Mouse (Mus musculus) lung, postnatal 0 days (tissue): ENCODE measurements around the gene Kyat1. TPM values are rescaled to one million over a fixed set of nuclear protein-coding genes. Genes with fewer than 3 reads are reported as not detected.

ENCODE experiments used
- ATAC-seq: fragments of 200-750 bp; cut with Nextera tagmentation; 2 replicates; pipeline ENCODE4 v1.8.0; 2017; ENCODE audit warnings: moderate library complexity
- DNase-seq: peaks from one replicate; pipeline ENCODE4 v3.0.0-alpha.2; 2016; ENCODE audit warnings: low spot score
- H3K27ac ChIP-seq: fragments of 300-500 bp; sonication (generic); 2 replicates; pipeline ENCODE4 v1.5.1; 2014; ENCODE audit warnings: antibody characterized with exemption, mild to moderate bottlenecking, low read length, mixed read lengths
- H3K27me3 ChIP-seq: fragments of 300-500 bp; sonication (generic); replicated peaks from 2 replicates; pipeline ENCODE4 v1.6.1; 2014; ENCODE audit warnings: low read length, mixed read lengths; ENCODE audit not compliant: insufficient read depth
- H3K36me3 ChIP-seq: fragments of 300-500 bp; sonication (generic); 2 replicates; pipeline ENCODE4 v1.6.1; 2014; ENCODE audit warnings: low read length, mixed read lengths; ENCODE audit not compliant: insufficient read depth
- H3K4me1 ChIP-seq: fragments of 300-500 bp; sonication (generic); 2 replicates; pipeline ENCODE4 v1.6.1; 2014; ENCODE audit warnings: antibody characterized with exemption, low read depth, low read length, mixed read lengths; ENCODE audit not compliant: insufficient read depth
- H3K4me2 ChIP-seq: fragments of 300-500 bp; sonication (generic); replicated peaks from 2 replicates; pipeline ENCODE4 v1.6.1; 2014; ENCODE audit warnings: low read depth, mild to moderate bottlenecking, low read length, moderate library complexity, mixed read lengths
- H3K4me3 ChIP-seq: fragments of 300-500 bp; sonication (generic); 2 replicates; pipeline ENCODE4 v1.5.1; 2014; ENCODE audit warnings: low read depth, low read length
- H3K9ac ChIP-seq: fragments of 300-500 bp; sonication (generic); replicated peaks from 2 replicates; pipeline ENCODE4 v1.6.1; 2014; ENCODE audit warnings: low read depth, mild to moderate bottlenecking
- H3K9me3 ChIP-seq: fragments of 300-500 bp; sonication (generic); 2 replicates; pipeline ENCODE4 v1.6.1; 2016; ENCODE audit warnings: low read length, mixed read lengths
- CTCF ChIP-seq: IDR thresholded peaks from 2 replicates; pipeline ENCODE4 v1.5.1; 2016; ENCODE audit warnings: antibody characterized with exemption, mild to moderate bottlenecking
- EP300 ChIP-seq: IDR thresholded peaks from 2 replicates; pipeline ENCODE4 v1.6.1; 2016; ENCODE audit warnings: antibody characterized with exemption, mild to moderate bottlenecking, control low read depth
- WGBS: fragments of 180-500 bp; shearing (Covaris S2); extraction: QIAGEN DNeasy Blood & Tissue Kit; methylation state at CpG from one replicate; pipeline ENCODE4 v1.1.7; 2014; 5-methylcytosine and 5-hydroxymethylcytosine counted together
- polyA plus RNA-seq: library from polyadenylated mRNA; unstranded; fragments of >200 nt; fragmentation: Nextera tagmentation; extraction: Ambion mirVana; gene quantifications from 2 replicates; pipeline ENCODE4 v1.2.1, GENCODE M21; 2015

Gene Kyat1
- polyA plus RNA-seq, 1 experiment from 2014 or later, result 17.1 TPM

DNA sequence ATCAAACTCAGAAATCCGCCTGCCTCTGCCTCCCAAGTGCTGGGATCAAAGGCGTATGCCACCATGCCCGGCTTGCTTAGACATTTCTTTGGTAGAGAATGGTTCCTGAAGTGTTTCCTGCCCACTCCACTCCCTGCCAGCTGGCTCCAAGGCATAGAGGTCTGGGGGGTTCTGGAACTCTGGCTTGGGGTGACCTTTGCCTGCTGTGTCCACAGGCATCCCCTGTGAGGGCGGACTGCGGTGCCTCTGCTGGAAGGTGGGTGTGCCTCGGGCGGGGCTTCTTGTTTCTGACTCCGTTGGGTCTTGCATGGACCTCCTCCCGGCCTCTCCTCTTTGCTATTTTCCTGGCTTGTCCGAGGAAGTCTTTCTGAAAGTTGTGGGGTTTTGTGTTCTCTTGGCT lies 69.2 kb downstream of the Kyat1 start:
- Histone ChIP-seq H3K27ac (no peak overlapping the region), H3K36me3 (peaks cover 12% of the 10 kb centered on the region; the same call in 1 of the 2 replicates), H3K4me3 (no peak overlapping the region), H3K9me3 (no peaks in the 10 kb centered on the region), H3K4me2 (no peak overlapping the region), H3K27me3 (no peaks in the 10 kb centered on the region), H3K4me1 (peaks cover 19% of the 10 kb centered on the region; the same call in 1 of the 2 replicates), H3K9ac (no peak overlapping the region)
- DNase-seq, result no peak
- no peak for ATAC-seq
- 91% methylated on average over 10 of the region's 10 CpGs for WGBS
- TF ChIP-seq EP300 (no peak), CTCF (no peak)

Other genes starting within 250 kb of the Kyat1 start
- 112 and 115 TPM in 2 replicates for gene Sptan1, start 240.3 kb downstream of the Kyat1 start, polyA plus RNA-seq
- gene Wdr34, start 157.0 kb downstream of the Kyat1 start, polyA plus RNA-seq, result 15.2 and 19.5 TPM in 2 replicates
- gene Set, start 148.5 kb downstream of the Kyat1 start, polyA plus RNA-seq, result 167 and 186 TPM in 2 replicates
- 9.8 and 11.0 TPM in 2 replicates for gene Pkn3, start 128.2 kb downstream of the Kyat1 start, polyA plus RNA-seq
- gene Zdhhc12, start 112.2 kb downstream of the Kyat1 start, polyA plus RNA-seq, result 37.7 and 40.0 TPM in 2 replicates
- gene Zer1, start 81.3 kb downstream of the Kyat1 start, polyA plus RNA-seq, result 4.9 and 5.0 TPM in 2 replicates
- 4.5 and 6.5 TPM in 2 replicates for gene Tbc1d13, start 72.1 kb downstream of the Kyat1 start, polyA plus RNA-seq
- 19.6 and 24.4 TPM in 2 replicates for gene Endog, start 34.4 kb downstream of the Kyat1 start, polyA plus RNA-seq
- gene Spout1, start 27.4 kb downstream of the Kyat1 start, polyA plus RNA-seq, result 21.7 and 23.4 TPM in 2 replicates
- gene Lrrc8a, start 31.9 kb upstream of the Kyat1 start, polyA plus RNA-seq, result 58.2 and 68.8 TPM in 2 replicates
- 0.12 and 0.21 TPM in 2 replicates for gene Gm28035, start 34.7 kb upstream of the Kyat1 start, polyA plus RNA-seq
- 9.5 and 13.4 TPM in 2 replicates for gene Phyhd1, start 60.4 kb upstream of the Kyat1 start, polyA plus RNA-seq
- not detected in 2 replicates for gene Gm28038, start 75.2 kb upstream of the Kyat1 start, polyA plus RNA-seq
- 24.1 TPM in 2 replicates for gene Dolk, start 80.5 kb upstream of the Kyat1 start, polyA plus RNA-seq
- gene Nup188, start 80.5 kb upstream of the Kyat1 start, polyA plus RNA-seq, result 8.9 and 9.9 TPM in 2 replicates
- gene Sh3glb2, start 153.5 kb upstream of the Kyat1 start, polyA plus RNA-seq, result 58.9 and 64.9 TPM in 2 replicates
- 13.8 and 14.9 TPM in 2 replicates for gene Miga2, start 158.4 kb upstream of the Kyat1 start, polyA plus RNA-seq
- gene Dolpp1, start 186.4 kb upstream of the Kyat1 start, polyA plus RNA-seq, result 25.0 and 26.1 TPM in 2 replicates
- gene Crat, start 210.0 kb upstream of the Kyat1 start, polyA plus RNA-seq, result 36.5 and 37.4 TPM in 2 replicates
- gene Ptpa, start 210.2 kb upstream of the Kyat1 start, polyA plus RNA-seq, result 88.0 and 93.3 TPM in 2 replicates